Comparison of ENCODE assay signal across 9 mouse cellular contexts in genomic region chr7:58677111-58677805, GRCm38 (mm10). TPM values are rescaled to one million over a fixed set of nuclear protein-coding genes. Genes with fewer than 3 reads are reported as not detected.
DNase-seq lines count a peak whose midpoint lies in the region; ATAC-seq and TF ChIP-seq lines count a peak whose summit lies in the region.
"Had no signal": no experiment of that assay in that cellular context is flagged by ENCODE, and none has a peak within 500 bp of the region (broad histone marks: within the 10 kb centered on the region; RNA-seq: fewer than 3 reads in every experiment).

No protein-coding gene starts in this region.

- no peaks in the 10 kb centered on the region for H3K36me3 ChIP-seq in limb, embryonic 14.5 days (ENCODE audit: control insufficient read depth, insufficient read depth, low read length)
- H3K36me3 ChIP-seq in limb, embryonic 10.5 days: no peaks in the 10 kb centered on the region
- H3K36me3 ChIP-seq in hindbrain, embryonic 11.5 days (ENCODE audit: control insufficient read depth, insufficient read depth, low read length): no peaks in the 10 kb centered on the region

- H3K4me2 ChIP-seq in limb, embryonic 14.5 days (replicated peaks; ENCODE audit: low read depth, low read length, severe bottlenecking): no peak overlapping the region
- no peak overlapping the region for H3K4me2 ChIP-seq in hindbrain, embryonic 11.5 days (replicated peaks; ENCODE audit: low read depth, low read length)

- no peak for TF ChIP-seq POLR2A in limb, embryonic 14.5 days (IDR thresholded peaks at IDR 0.05; ENCODE audit: borderline replicate concordance, extremely low read depth, insufficient read depth, insufficient read length)

- ATAC-seq in limb, embryonic 14.5 days (ENCODE audit: low FRiP score, low read depth): no peak
- no peak for ATAC-seq in hindbrain, embryonic 11.5 days (ENCODE audit: low FRiP score)

- 0 out of 2 replicates have a peak, but pooled peaks cover 3% of the 10 kb centered on the region for H3K4me1 ChIP-seq in limb, embryonic 14.5 days (ENCODE audit: control insufficient read depth, insufficient read depth, low read length)
- no peaks in the 10 kb centered on the region for H3K4me1 ChIP-seq in limb, embryonic 10.5 days
- no peaks in the 10 kb centered on the region for H3K4me1 ChIP-seq in hindbrain, embryonic 11.5 days (replicated peaks; ENCODE audit: control insufficient read depth, insufficient read depth, low read length)

- H3K27ac ChIP-seq in limb, embryonic 14.5 days (replicated peaks; ENCODE audit: low read depth, low read length): no peak overlapping the region
- no peak overlapping the region for H3K27ac ChIP-seq in limb, embryonic 10.5 days
- no peak overlapping the region for H3K27ac ChIP-seq in hindbrain, embryonic 11.5 days (ENCODE audit: low read depth, low read length)

- WGBS in limb, embryonic 14.5 days: 57% methylated on average over 5 of the region's 5 CpGs
- 70% methylated on average over 5 of the region's 5 CpGs for WGBS in limb, embryonic 10.5 days
- 72% methylated on average over 5 of the region's 5 CpGs for WGBS in hindbrain, embryonic 11.5 days

- no peaks in the 10 kb centered on the region for H3K27me3 ChIP-seq in limb, embryonic 14.5 days (ENCODE audit: control insufficient read depth, insufficient read depth, low read length)
- H3K27me3 ChIP-seq in limb, embryonic 10.5 days (ENCODE audit: low read depth, poor library complexity, severe bottlenecking): no peaks in the 10 kb centered on the region
- no peaks in the 10 kb centered on the region for H3K27me3 ChIP-seq in hindbrain, embryonic 11.5 days (ENCODE audit: control insufficient read depth, insufficient read depth, low read length)

- H3K9ac ChIP-seq in limb, embryonic 14.5 days (ENCODE audit: low read depth, low read length, severe bottlenecking): no peak overlapping the region
- H3K9ac ChIP-seq in hindbrain, embryonic 11.5 days (ENCODE audit: low read depth, low read length): no peak overlapping the region

- no peak overlapping the region for H3K4me3 ChIP-seq in limb, embryonic 14.5 days (replicated peaks; ENCODE audit: low read length)
- no peak overlapping the region for H3K4me3 ChIP-seq in limb, embryonic 10.5 days
- H3K4me3 ChIP-seq in hindbrain, embryonic 11.5 days (ENCODE audit: low read depth, low read length): no peak overlapping the region

- DNase-seq in limb, embryonic 14.5 days (ENCODE audit: low spot score): peak; percentile 24
- no peak for DNase-seq in limb, embryonic 10.5 days (ENCODE audit: low spot score)
- peak; percentile 23 to 61 for DNase-seq in gastrocnemius, postnatal 36 days
- DNase-seq in lung, postnatal 36 days: peak; percentile 70
- peak; percentile 36 for DNase-seq in urinary bladder, postnatal 25 days (ENCODE audit: low spot score)
- DNase-seq in hindbrain, embryonic 11.5 days (ENCODE audit: low spot score): no peak
- no peak for DNase-seq in left cerebral cortex, adult 8-10 months (ENCODE audit: low spot score in 2 of 2)
- DNase-seq in cerebellum, postnatal 25 days: no peak

- H3K9me3 ChIP-seq in limb, embryonic 14.5 days (ENCODE audit: control insufficient read depth, low read length): no peaks in the 10 kb centered on the region
- H3K9me3 ChIP-seq in limb, embryonic 10.5 days (replicated peaks): no peaks in the 10 kb centered on the region
- no peaks in the 10 kb centered on the region for H3K9me3 ChIP-seq in hindbrain, embryonic 11.5 days (ENCODE audit: control insufficient read depth, low read length)

- intact Hi-C loops in gastrocnemius, postnatal 36 days (cut with DNase I): no loop called here

RNA-seq across cellular contexts. Expression of gene Atp10a, which starts 21.3 kb away (rescaled TPM):
- 6.6 and 7.6 TPM in 2 replicates for polyA plus RNA-seq in limb, embryonic 14.5 days (2012; rRNA removed)
- 2.9 and 3.0 TPM in 2 replicates for polyA plus RNA-seq in limb, embryonic 14.5 days (2014; fragmentation: Nextera tagmentation; extraction: Ambion mirVana)
- polyA plus RNA-seq in limb, embryonic 10.5 days (2016; fragmentation: Nextera tagmentation; extraction: Ambion mirVana): 1.5 and 1.7 TPM in 2 replicates
- 1 to 10 TPM; 1.6 to 2.1 TPM for total RNA-seq in gastrocnemius, postnatal 36 days (2021)
- 2.1 and 2.4 TPM in 2 replicates for polyA plus RNA-seq in hindbrain, embryonic 11.5 days (2014; fragmentation: Nextera tagmentation; extraction: Ambion mirVana)
- total RNA-seq in left cerebral cortex, adult 8-10 months (2022): 1 to 10 TPM; 8.0 to 8.6 (median 8.5) TPM
- total RNA-seq: MEL had no signal

Comparison
In these comparisons a context has a peak if more than half of its experiments do, and no peak if none do; other contexts are left out.
1. DNase-seq: peak in limb, embryonic 14.5 days (single experiment), gastrocnemius, postnatal 36 days (2 of 2), lung, postnatal 36 days (single experiment) and urinary bladder, postnatal 25 days (single experiment); none in limb, embryonic 10.5 days (single experiment), hindbrain, embryonic 11.5 days (single experiment), left cerebral cortex, adult 8-10 months (0 of 2) and cerebellum, postnatal 25 days (0 of 2).